Mouse (Mus musculus): ENCODE measurements around the gene Iqch. TPM values are rescaled to one million over a fixed set of nuclear protein-coding genes. Genes with fewer than 3 reads are reported as not detected.

Iqch gene
- 0.19 TPM for polyA plus RNA-seq (2017; shearing (Covaris generic))

GRCm38 (mm10) chr9:63602043-63602939 lies at the start of gene Iqch, which contains the start of gene Aagab:
Gene Iqch (minus strand): TSS chr9:63602493.
Gene Aagab (plus strand): TSS chr9:63602660.

DNA sequence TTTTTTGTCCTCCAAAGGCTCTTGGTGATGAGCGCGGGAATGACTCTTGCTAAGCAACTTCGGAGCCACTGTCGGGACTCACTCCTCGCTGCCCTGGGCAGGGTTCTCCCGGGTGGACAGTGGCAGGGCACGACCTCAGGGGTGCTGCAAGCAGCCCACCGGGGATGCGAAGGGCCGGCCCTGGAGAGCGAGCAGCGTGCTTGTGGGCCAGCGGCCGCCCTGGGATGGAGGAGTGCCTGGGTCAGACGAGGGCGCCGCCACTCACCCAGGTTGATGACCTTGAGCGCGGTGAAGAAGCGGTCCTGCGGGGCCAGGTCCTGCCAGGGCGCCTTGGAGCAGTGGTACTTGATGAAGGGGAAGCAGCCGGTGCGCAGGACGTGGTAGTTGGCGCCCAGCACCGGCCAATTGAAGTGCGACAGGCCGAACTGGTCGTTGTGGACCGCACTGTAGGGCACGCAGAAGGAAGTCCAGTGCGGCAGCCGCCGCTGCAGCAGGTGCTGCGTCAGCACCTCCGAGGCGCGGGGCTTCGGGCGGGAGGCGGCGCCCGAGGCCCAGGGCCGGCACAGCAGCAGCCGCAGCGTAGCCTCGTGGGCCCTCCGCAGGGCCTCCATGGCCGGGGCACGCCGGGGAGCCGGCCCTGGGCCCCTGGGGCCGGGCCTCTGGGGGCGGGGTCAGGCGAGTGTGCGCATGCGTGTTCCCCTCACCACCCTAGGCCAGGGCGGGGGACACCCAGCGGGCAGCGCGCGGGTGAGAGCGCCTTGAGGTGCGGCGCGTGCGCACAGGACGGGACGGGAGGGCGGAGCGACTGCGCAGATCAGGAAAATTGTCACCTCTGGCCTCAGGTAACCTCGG lies 203.5 kb downstream of the Iqch start, which contains the start of gene 2300009A05Rik:
TSS of gene 2300009A05Rik (minus strand) at position 636 of the 852 bp plus-strand sequence.

GRCm38 (mm10) chr9:63377270-63378142 lies 224.8 kb downstream of the Iqch start, which contains the start of gene Map2k5:
Gene Map2k5 (minus strand): TSS chr9:63377902.

Other genes starting within 250 kb of the Iqch start
- gene Map2k5, start 224.6 kb downstream of the Iqch start, polyA plus RNA-seq (2017; shearing (Covaris generic)): 40.4 TPM
- 60.6 TPM for gene 2300009A05Rik, start 203.2 kb downstream of the Iqch start, polyA plus RNA-seq (2017; shearing (Covaris generic))
- gene Aagab, start 167 bp upstream of the Iqch start, polyA plus RNA-seq (2017; shearing (Covaris generic)): 45.9 TPM
- gene Smad3, start 155.5 kb upstream of the Iqch start, polyA plus RNA-seq (2017; shearing (Covaris generic)): 42.2 TPM